In the genomic region with DNA sequence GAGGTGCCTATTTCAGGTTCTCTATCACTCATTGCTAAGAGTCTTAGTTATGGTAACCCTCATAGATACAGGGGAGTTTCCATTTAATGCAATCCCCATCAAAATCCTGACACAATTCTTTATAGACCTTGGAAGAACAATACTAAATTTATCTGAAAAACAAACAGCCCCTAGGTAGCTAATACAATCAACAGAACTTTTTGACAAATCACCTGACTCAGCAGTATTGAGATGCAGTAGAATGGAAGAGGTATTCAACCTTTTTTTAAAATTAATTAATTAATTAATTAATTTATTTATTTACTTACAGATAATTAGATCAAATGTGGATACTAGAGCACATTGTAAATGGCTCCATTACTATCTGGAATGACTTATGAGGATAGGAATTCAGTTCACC, we compare ENCODE assay signal across 30 mouse cellular contexts.
"Had no signal": no experiment of that assay in that cellular context is flagged by ENCODE, and none has a peak within 500 bp of the region (broad histone marks: within the 10 kb centered on the region; RNA-seq: fewer than 3 reads in every experiment).

No protein-coding gene starts in this region.

- H3K4me3 ChIP-seq: heart, embryonic 12.5 days; heart, embryonic 13.5 days; heart, embryonic 15.5 days; hindbrain, embryonic 10.5 days; hindbrain, embryonic 12.5 days; hindbrain, embryonic 13.5 days; hindbrain, embryonic 15.5 days; intestine, embryonic 15.5 days; kidney, embryonic 15.5 days; layer of hippocampus, adult 2 months; left cerebral cortex, adult 2 months had no signal

- H3K4me2 ChIP-seq: heart, embryonic 12.5 days; heart, embryonic 13.5 days; heart, embryonic 15.5 days; hindbrain, embryonic 12.5 days; hindbrain, embryonic 13.5 days; hindbrain, embryonic 14.5 days; hindbrain, embryonic 15.5 days; intestine, embryonic 15.5 days; kidney, embryonic 15.5 days had no signal

- H3K27ac ChIP-seq: heart, embryonic 13.5 days; heart, embryonic 15.5 days; hindbrain, embryonic 10.5 days; hindbrain, embryonic 12.5 days; hindbrain, embryonic 13.5 days; hindbrain, embryonic 14.5 days; hindbrain, embryonic 15.5 days; hindbrain, postnatal 0 days; intestine, embryonic 15.5 days; kidney, embryonic 15.5 days; kidney, postnatal 0 days; layer of hippocampus, adult 2 months; left cerebral cortex, adult 2 months had no signal

- H3K4me1 ChIP-seq: heart, embryonic 12.5 days; heart, embryonic 13.5 days; heart, embryonic 15.5 days; hindbrain, embryonic 10.5 days; hindbrain, embryonic 12.5 days; hindbrain, embryonic 13.5 days; hindbrain, embryonic 15.5 days; intestine, embryonic 15.5 days; kidney, embryonic 15.5 days had no signal

- H3K36me3 ChIP-seq: heart, embryonic 12.5 days; heart, embryonic 13.5 days; heart, embryonic 15.5 days; hindbrain, embryonic 10.5 days; hindbrain, embryonic 12.5 days; hindbrain, embryonic 13.5 days; hindbrain, embryonic 15.5 days; intestine, embryonic 15.5 days; kidney, embryonic 15.5 days had no signal

- H3K9me3 ChIP-seq: heart, embryonic 12.5 days; heart, embryonic 13.5 days; heart, embryonic 15.5 days; hindbrain, embryonic 10.5 days; hindbrain, embryonic 12.5 days; hindbrain, embryonic 13.5 days; hindbrain, embryonic 15.5 days; intestine, embryonic 15.5 days; kidney, embryonic 15.5 days had no signal

- H3K9ac ChIP-seq: heart, embryonic 12.5 days; heart, embryonic 13.5 days; heart, embryonic 15.5 days; hindbrain, embryonic 12.5 days; hindbrain, embryonic 13.5 days; hindbrain, embryonic 14.5 days; hindbrain, embryonic 15.5 days; intestine, embryonic 15.5 days; kidney, embryonic 15.5 days had no signal

- DNase-seq: heart, postnatal 10 days; heart, postnatal 14 days; heart, postnatal 36 days; heart, postnatal 4 days; kidney, adult 11 months; kidney, adult 18-20 months; kidney, adult 2 months; kidney, adult 8-10 months; kidney, adult 9 months; kidney, postnatal 10 days; kidney, postnatal 14 days; kidney, postnatal 25 days; kidney, postnatal 36 days; kidney, postnatal 4 days; layer of hippocampus, adult 9-11 months; layer of hippocampus, postnatal 36 days had no signal

- H3K27me3 ChIP-seq: heart, embryonic 12.5 days; heart, embryonic 13.5 days; heart, embryonic 15.5 days; hindbrain, embryonic 12.5 days; hindbrain, embryonic 13.5 days; hindbrain, embryonic 15.5 days; intestine, embryonic 15.5 days; kidney, embryonic 15.5 days had no signal
